ENCODE assay signal across 20 mouse cellular contexts in the genomic region with DNA sequence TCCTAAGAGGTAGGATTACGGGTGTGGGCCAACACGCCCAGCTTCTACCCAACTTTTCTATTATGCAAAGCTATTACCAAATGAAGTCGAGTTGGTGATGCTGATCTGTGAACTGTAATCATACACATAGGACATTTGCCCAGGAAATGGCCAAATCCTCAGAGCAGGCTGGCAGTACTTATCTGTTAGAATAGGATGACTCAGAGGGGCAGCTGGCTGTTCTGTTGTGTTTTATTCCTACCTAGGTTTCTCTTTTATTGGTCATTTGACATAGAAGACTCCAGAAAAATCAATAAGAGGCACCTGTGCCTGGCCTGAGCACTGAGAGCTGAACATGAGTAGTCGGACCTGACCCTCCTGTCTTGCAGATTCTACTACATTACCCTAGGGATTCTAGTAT. TPM values are rescaled to one million over a fixed set of nuclear protein-coding genes. Genes with fewer than 3 reads are reported as not detected.
DNase-seq lines count a peak whose midpoint lies in the region; ATAC-seq and TF ChIP-seq lines count a peak whose summit lies in the region.
"Had no signal": no experiment of that assay in that cellular context is flagged by ENCODE, and none has a peak within 500 bp of the region (broad histone marks: within the 10 kb centered on the region; RNA-seq: fewer than 3 reads in every experiment).

No protein-coding gene starts in this region.

- 0 out of 2 replicates have a peak, but pooled peaks cover 5% of the 10 kb centered on the region for H3K4me1 ChIP-seq in intestine, postnatal 0 days (replicated peaks; ENCODE audit: control insufficient read depth, insufficient read depth, low read length)
- H3K4me1 ChIP-seq: embryonic facial prominence, embryonic 10.5 days; forebrain, embryonic 13.5 days; hindbrain, embryonic 13.5 days had no signal

- WGBS in intestine, postnatal 0 days: 55% methylated on average over 4 of the region's 4 CpGs

- peak; percentile 13; the same call in 1 of the 2 replicates for ATAC-seq in intestine, postnatal 0 days
- ATAC-seq in megakaryocyte, adult 5-6 weeks (ENCODE audit: poor library complexity, severe bottlenecking): no peak
- ATAC-seq: forebrain, embryonic 13.5 days; forebrain, postnatal 0 days had no signal

- no peaks in the 10 kb centered on the region for H3K27me3 ChIP-seq in intestine, postnatal 0 days (replicated peaks; ENCODE audit: control insufficient read depth, insufficient read depth, low read length)
- H3K27me3 ChIP-seq: CH12.LX; forebrain, embryonic 13.5 days; hindbrain, embryonic 13.5 days had no signal

- H3K4me3 ChIP-seq in layer of hippocampus, adult 2 months: no peak overlapping the region
- no peak overlapping the region for H3K4me3 ChIP-seq in intestine, postnatal 0 days (ENCODE audit: low read depth, low read length)
- H3K4me3 ChIP-seq: embryonic facial prominence, embryonic 10.5 days; forebrain, embryonic 13.5 days; heart, adult 2 months; hindbrain, embryonic 13.5 days had no signal

- peaks cover 21% of the 10 kb centered on the region; the same call in 1 of the 2 replicates for H3K36me3 ChIP-seq in intestine, postnatal 0 days (ENCODE audit: control insufficient read depth, insufficient read depth)

- no peak overlapping the region for H3K4me2 ChIP-seq in intestine, postnatal 0 days (replicated peaks; ENCODE audit: low read depth)
- H3K4me2 ChIP-seq: forebrain, embryonic 13.5 days; hindbrain, embryonic 13.5 days had no signal

- no peaks in the 10 kb centered on the region for H3K9me3 ChIP-seq in intestine, postnatal 0 days (ENCODE audit: control insufficient read depth)
- H3K9me3 ChIP-seq: embryonic facial prominence, embryonic 10.5 days; forebrain, embryonic 13.5 days; hindbrain, embryonic 13.5 days had no signal

- DNase-seq in cerebellum, adult 9-10 months: peak; percentile 45
- DNase-seq in cerebellum, postnatal 4 days (ENCODE audit: low spot score in 2 of 2): no peak
- no peak for DNase-seq in layer of hippocampus, adult 2 months (ENCODE audit: low spot score in 2 of 2)
- DNase-seq in layer of hippocampus, adult 18-20 months (ENCODE audit: low spot score in 2 of 2): no peak
- peak; percentile 69 for DNase-seq in MN1 (ENCODE audit: low spot score)
- DNase-seq in embryo, embryonic 10.5 days (ENCODE audit: low spot score): no peak
- DNase-seq: adrenal gland, adult 8-10 months; adrenal gland, postnatal 36 days; cerebellum, postnatal 25 days; forebrain, postnatal 0 days; gastrocnemius, postnatal 14 days; heart, adult 2 months; heart, postnatal 14 days; kidney, adult 11 months had no signal

- no peak for TF ChIP-seq CTCF in layer of hippocampus, adult 2 months (conservative IDR thresholded peaks at IDR 0.05)
- no peak for TF ChIP-seq CTCF in intestine, postnatal 0 days (IDR thresholded peaks at IDR 0.05; ENCODE audit: low read depth)

- no peak overlapping the region for H3K9ac ChIP-seq in intestine, postnatal 0 days (ENCODE audit: low read depth, low read length)
- H3K9ac ChIP-seq: forebrain, embryonic 13.5 days; forebrain, postnatal 0 days; hindbrain, embryonic 13.5 days had no signal

- peak overlapping the region; percentile 25; the same call in 1 of the 2 replicates for H3K27ac ChIP-seq in layer of hippocampus, adult 2 months
- peak overlapping the region; percentile 30; the same call in 1 of the 2 replicates for H3K27ac ChIP-seq in intestine, postnatal 0 days (ENCODE audit: low read depth, low read length)
- H3K27ac ChIP-seq: embryonic facial prominence, embryonic 10.5 days; forebrain, embryonic 13.5 days; heart, adult 2 months; hindbrain, embryonic 13.5 days had no signal

RNA-seq across cellular contexts. Expression of a gene that starts 12.8 kb away (rescaled TPM):
- 100 to 1,000 TPM; 127 to 134 TPM for total RNA-seq in layer of hippocampus, adult 2 months (2021)
- 100 to 1,000 TPM; 152 to 159 TPM for total RNA-seq in layer of hippocampus, adult 18-20 months (2021)
- polyA plus RNA-seq in intestine, postnatal 0 days (2015; fragmentation: Nextera tagmentation; extraction: Ambion mirVana): 13.5 and 15.1 TPM in 2 replicates
- 24.7 and 31.2 TPM in 2 replicates for total RNA-seq in megakaryocyte, adult 5-6 weeks (2015)
- 30.1 and 39.5 TPM in 2 replicates for total RNA-seq in megakaryocyte, adult 5-6 weeks (2017)

RNA-seq across cellular contexts. Expression of a gene that starts 39.6 kb away (rescaled TPM):
- 10 to 100 TPM; 47.0 to 56.7 TPM for total RNA-seq in layer of hippocampus, adult 2 months (2021)
- total RNA-seq in layer of hippocampus, adult 18-20 months (2021): 10 to 100 TPM; 48.7 to 49.2 TPM
- polyA plus RNA-seq in intestine, postnatal 0 days (2015; fragmentation: Nextera tagmentation; extraction: Ambion mirVana): 523 and 571 TPM in 2 replicates
- 304 and 336 TPM in 2 replicates for total RNA-seq in megakaryocyte, adult 5-6 weeks (2015)
- total RNA-seq in megakaryocyte, adult 5-6 weeks (2017): 529 and 571 TPM in 2 replicates

Comparison
In these comparisons a context has a peak if more than half of its experiments do, and no peak if none do; other contexts are left out.
1. DNase-seq: peak in cerebellum, adult 9-10 months (single experiment) and MN1 (single experiment); none in cerebellum, postnatal 4 days (0 of 2), layer of hippocampus, adult 2 months (0 of 2), layer of hippocampus, adult 18-20 months (0 of 2) and embryo, embryonic 10.5 days (single experiment).
2. RNA of a gene that starts 39.6 kb away (total RNA-seq): 304 to 571 TPM in megakaryocyte, adult 5-6 weeks; 47.0 to 56.7 TPM in layer of hippocampus, adult 2 months and 48.7 to 49.2 TPM in layer of hippocampus, adult 18-20 months; every median in the first group is over 4 times any median in the second.